Mouse (Mus musculus) small intestine, adult 2 months (tissue): Measurements from ENCODE around the gene Lama5.

Source experiments
- CTCF ChIP-seq: fragments of 200-500 bp; IDR thresholded peaks from 2 replicates; pipeline ENCODE4 v1.5.1; 2012; ENCODE audit warnings: low read depth, mild to moderate bottlenecking, control low read depth, inconsistent platforms, low read length, moderate library complexity, mixed read lengths; ENCODE audit not compliant: insufficient replicate concordance, insufficient read length; ENCODE audit errors: extremely low read depth
- POLR2A ChIP-seq: fragments of 200-500 bp; IDR thresholded peaks from 2 replicates; pipeline ENCODE4 v1.6.1; 2012; ENCODE audit warnings: low read depth, mild to moderate bottlenecking, control low read depth, inconsistent platforms, low read length, moderate library complexity

DNA sequence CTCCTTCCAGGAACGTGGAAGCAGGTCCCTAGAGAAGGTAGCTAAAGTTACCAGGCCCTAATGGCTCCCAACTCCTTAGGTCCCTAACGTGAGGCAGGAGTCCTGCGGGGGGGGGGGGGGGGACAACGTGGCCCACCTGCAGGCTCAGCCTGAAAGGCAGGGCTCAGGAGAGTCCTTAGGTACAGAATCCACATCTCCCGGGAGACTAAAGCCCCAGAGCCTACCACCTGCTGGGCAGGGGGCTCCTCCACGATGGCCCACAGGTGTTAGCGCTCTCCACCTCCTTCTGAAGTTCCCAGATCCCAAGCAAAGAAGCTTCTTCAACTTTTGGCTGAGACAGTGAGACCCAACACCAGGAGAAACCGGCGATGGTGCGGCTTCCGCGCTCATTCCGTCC, 1.0 kb downstream of the Lama5 start:
- TF ChIP-seq CTCF (no peak), POLR2A (no peak)
